Mouse (Mus musculus) erythroblast, adult 5-6 weeks (primary cell): ENCODE measurements around the gene Dnajc8. TPM values are rescaled to one million over a fixed set of nuclear protein-coding genes. Genes with fewer than 3 reads are reported as not detected.
"Not testable (repeated sequence)": the region's sequence is repeated elsewhere in the genome, so short reads cannot be mapped to it uniquely, and the experiment has no call there.

Source experiments
- ATAC-seq: replicated peaks from 2 replicates; pipeline ENCODE4 v1.8.0; 2016; ENCODE audit warnings: moderate number of reproducible peaks, mild to moderate bottlenecking, moderate TSS enrichment, inconsistent platforms; ENCODE audit not compliant: poor library complexity, low FRiP score, severe bottlenecking
- total RNA-seq, 2 experiments: library from RNA; stranded (forward) in 1 of 2; stranded (reverse) in 1 of 2; fragments of 150-400 nt in 1 of 2; fragments of 200-764, 138-1000 nt in 1 of 2; gene quantifications; 2 replicates each; pipeline versions ENCODE4 v1.2.3 to v1.2.4; 2015 to 2017; ENCODE audit warnings: low replicate concordance in 2 of 2

Gene Dnajc8
- total RNA-seq, 2 experiments from 2014 or later = 117 to 262 TPM

GRCm38 (mm10) chr4:132554653-132555052 is 19.3 kb downstream of the Dnajc8 start:
- ATAC-seq = peak; percentile 8; the same call in 1 of the 2 replicates

GRCm38 (mm10) chr4:132555550-132555949 is 20.2 kb downstream of the Dnajc8 start:
- not testable (repeated sequence) for ATAC-seq

- ATAC-seq = no peak
Measured at GRCm38 (mm10) chr4:132563261-132563660, 27.9 kb downstream of the Dnajc8 start.

GRCm38 (mm10) chr4:132563965-132564364 is 28.6 kb downstream of the Dnajc8 start, which contains the start of gene Ptafr:
TSS of gene Ptafr (plus strand) at chr4:132564067.
- no peak for ATAC-seq

- no peak for ATAC-seq
Measured at GRCm38 (mm10) chr4:132565089-132565747, 29.9 kb downstream of the Dnajc8 start.

GRCm38 (mm10) chr4:132567361-132567779 is 32.0 kb downstream of the Dnajc8 start:
- ATAC-seq = no peak

GRCm38 (mm10) chr4:132569115-132569514 is 33.8 kb downstream of the Dnajc8 start:
- no peak for ATAC-seq

GRCm38 (mm10) chr4:132571190-132571589 is 35.8 kb downstream of the Dnajc8 start:
- ATAC-seq = no peak

- ATAC-seq = no peak
Measured at GRCm38 (mm10) chr4:132573327-132573726, 38.0 kb downstream of the Dnajc8 start.

GRCm38 (mm10) chr4:132574809-132575347 is 39.5 kb downstream of the Dnajc8 start:
- ATAC-seq = no peak

- ATAC-seq = no peak
Measured at GRCm38 (mm10) chr4:132583781-132584180, 48.4 kb downstream of the Dnajc8 start.

- ATAC-seq = no peak
Measured at GRCm38 (mm10) chr4:132584975-132585374, 49.6 kb downstream of the Dnajc8 start.

GRCm38 (mm10) chr4:132586282-132586681 is 50.9 kb downstream of the Dnajc8 start:
- no peak for ATAC-seq

GRCm38 (mm10) chr4:132588512-132588911 is 53.2 kb downstream of the Dnajc8 start:
- no peak for ATAC-seq

- no peak for ATAC-seq
Measured at GRCm38 (mm10) chr4:132590642-132591041, 55.3 kb downstream of the Dnajc8 start.

GRCm38 (mm10) chr4:132592958-132593357 is 57.6 kb downstream of the Dnajc8 start:
- ATAC-seq = no peak

- ATAC-seq = no peak
Measured at GRCm38 (mm10) chr4:132594191-132594590, 58.8 kb downstream of the Dnajc8 start.

GRCm38 (mm10) chr4:132598861-132599260 is 63.5 kb downstream of the Dnajc8 start:
- no peak for ATAC-seq

- ATAC-seq = no peak
Measured at GRCm38 (mm10) chr4:132599764-132600163, 64.4 kb downstream of the Dnajc8 start.

GRCm38 (mm10) chr4:132600465-132600864 is 65.1 kb downstream of the Dnajc8 start:
- no peak for ATAC-seq

GRCm38 (mm10) chr4:132601242-132601641 is 65.9 kb downstream of the Dnajc8 start:
- ATAC-seq = not testable (repeated sequence)
